Mouse (Mus musculus) intestine, embryonic 14.5 days (tissue): ENCODE data around the gene Kng1. TPM values are rescaled to one million over a fixed set of nuclear protein-coding genes. Genes with fewer than 3 reads are reported as not detected.
"Not testable (repeated sequence)": the region's sequence is repeated elsewhere in the genome, so short reads cannot be mapped to it uniquely, and the experiment has no call there.

ENCODE experiments used
- ATAC-seq: fragments of 200-750 bp; cut with Nextera tagmentation; replicated peaks from 2 replicates; pipeline ENCODE4 v1.8.0; 2017; ENCODE audit warnings: low read depth, moderate number of reproducible peaks, moderate TSS enrichment, moderate library complexity; ENCODE audit not compliant: low FRiP score, low TSS enrichment
- DNase-seq: peaks from one replicate; pipeline ENCODE4 v3.0.0-alpha.2; 2018; ENCODE audit warnings: low spot score
- H3K27ac ChIP-seq: fragments of 300-500 bp; sonication (generic); 2 replicates; pipeline ENCODE4 v1.5.1; 2014; ENCODE audit warnings: low read depth, mild to moderate bottlenecking, control low read depth
- H3K27me3 ChIP-seq: fragments of 300-500 bp; sonication (generic); replicated peaks from 2 replicates; pipeline ENCODE4 v1.6.1; 2014; ENCODE audit warnings: low read length, control low read depth; ENCODE audit not compliant: control insufficient read depth, insufficient read depth
- H3K36me3 ChIP-seq: fragments of 300-500 bp; sonication (generic); 2 replicates; pipeline ENCODE4 v1.6.1; 2014; ENCODE audit warnings: low read length, control low read depth; ENCODE audit not compliant: control insufficient read depth, insufficient read depth
- H3K4me1 ChIP-seq: fragments of 300-500 bp; sonication (generic); replicated peaks from 2 replicates; pipeline ENCODE4 v1.6.1; 2014; ENCODE audit warnings: low read length, control low read depth, mixed read lengths; ENCODE audit not compliant: control insufficient read depth, insufficient read depth
- H3K4me2 ChIP-seq: fragments of 300-500 bp; sonication (generic); 2 replicates; pipeline ENCODE4 v1.6.1; 2014; ENCODE audit warnings: low read length
- H3K4me3 ChIP-seq: fragments of 300-500 bp; sonication (generic); 2 replicates; pipeline ENCODE4 v1.5.1; 2014; ENCODE audit warnings: low read depth, low read length, control low read depth, mixed read lengths
- H3K9ac ChIP-seq: fragments of 300-500 bp; sonication (generic); 2 replicates; pipeline ENCODE4 v1.6.1; 2014; ENCODE audit warnings: mild to moderate bottlenecking, low read length
- H3K9me3 ChIP-seq: fragments of 300-500 bp; sonication (generic); 2 replicates; pipeline ENCODE4 v1.6.1; 2016; ENCODE audit warnings: low read length, control low read depth; ENCODE audit not compliant: control insufficient read depth
- WGBS: fragments of 180-500 bp; shearing (Covaris S2); extraction: QIAGEN DNeasy Blood & Tissue Kit; methylation state at CpG from one replicate; pipeline ENCODE4 v1.1.7; 2014; 5-methylcytosine and 5-hydroxymethylcytosine counted together
- polyA plus RNA-seq: library from polyadenylated mRNA; unstranded; fragments of >200 nt; fragmentation: Nextera tagmentation; extraction: Ambion mirVana; gene quantifications from 2 replicates; pipeline ENCODE4 v1.2.1, GENCODE M21; 2014

Gene Kng1
- polyA plus RNA-seq, 1 experiment from 2014 or later = not detected

GRCm38 (mm10) chr16:23087159-23087558 lies 29.5 kb downstream of the Kng1 start:
- ATAC-seq, DNase-seq: not testable (repeated sequence)

GRCm38 (mm10) chr16:23087712-23088111 lies 30.0 kb downstream of the Kng1 start:
- H3K27me3 ChIP-seq, DNase-seq, H3K27ac ChIP-seq, H3K36me3 ChIP-seq, H3K9ac ChIP-seq, H3K4me2 ChIP-seq, ATAC-seq, H3K4me3 ChIP-seq, H3K4me1 ChIP-seq, H3K9me3 ChIP-seq: not testable (repeated sequence)
- WGBS = 56% methylated on average over 4 of the region's 4 CpGs

More at GRCm38 (mm10) chr16:23087159-23087558, 29.5 kb downstream of the Kng1 start:
- not testable (repeated sequence) for H3K27ac ChIP-seq, H3K4me1 ChIP-seq, H3K27me3 ChIP-seq, H3K4me2 ChIP-seq, H3K9ac ChIP-seq, H3K36me3 ChIP-seq, H3K9me3 ChIP-seq, H3K4me3 ChIP-seq
- whole genome bisulfite sequencing = 67% methylated on average over 8 of the region's 8 CpGs

DNA sequence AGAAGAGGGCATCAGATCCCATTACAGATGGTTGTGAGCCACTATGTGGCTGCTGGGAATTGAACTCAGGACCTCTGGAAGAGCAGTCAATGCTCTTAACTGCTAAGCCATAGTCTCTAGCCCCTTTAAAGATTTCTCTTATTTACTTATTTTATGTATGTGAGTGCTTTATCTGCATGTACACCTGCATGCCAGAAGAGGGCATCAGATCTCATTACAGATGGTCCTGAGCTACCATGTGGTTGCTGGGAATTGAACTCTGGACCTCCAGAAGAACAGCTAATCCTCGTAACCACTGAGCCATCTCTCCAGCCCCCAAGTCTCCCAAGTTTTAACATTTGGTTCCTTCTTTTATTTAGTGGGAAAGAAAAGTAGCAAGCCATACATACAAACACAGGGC lies 30.8 kb downstream of the Kng1 start:
- H3K27me3 ChIP-seq = not testable (repeated sequence)

DNA sequence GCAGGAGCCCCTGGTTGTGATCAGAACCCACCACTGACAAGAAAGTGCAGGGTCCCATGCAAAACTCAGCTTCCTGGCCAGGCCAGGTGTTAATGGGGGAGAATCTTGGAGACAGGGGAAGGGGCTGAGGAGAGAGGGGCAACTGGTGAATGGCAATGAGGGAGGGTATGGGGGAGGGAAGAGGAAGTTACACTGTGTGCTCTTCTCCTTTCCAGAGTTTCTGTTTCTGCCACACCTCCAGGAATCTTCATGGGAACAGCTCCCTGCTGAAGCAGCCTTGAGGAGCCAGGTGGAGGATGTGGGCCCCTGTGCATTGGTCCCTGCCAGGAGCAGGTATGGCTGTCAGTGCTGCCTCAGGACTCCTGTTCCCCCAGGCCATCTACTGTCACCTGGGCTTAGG lies 33.7 kb downstream of the Kng1 start:
- not testable (repeated sequence) for H3K9me3 ChIP-seq, H3K27ac ChIP-seq, H3K4me3 ChIP-seq, H3K9ac ChIP-seq, H3K36me3 ChIP-seq, ATAC-seq, H3K4me1 ChIP-seq, H3K4me2 ChIP-seq, DNase-seq, H3K27me3 ChIP-seq

More for the DNA sequence above, 30.8 kb downstream of the Kng1 start:
- H3K36me3 ChIP-seq, ATAC-seq, H3K9me3 ChIP-seq, H3K4me2 ChIP-seq, H3K4me3 ChIP-seq, H3K4me1 ChIP-seq, H3K27ac ChIP-seq, DNase-seq, H3K9ac ChIP-seq: not testable (repeated sequence)
- WGBS = 89% methylated on average over 1 of the region's 1 CpGs

GRCm38 (mm10) chr16:23093321-23093953 lies 35.8 kb downstream of the Kng1 start:
- 83% methylated on average over 13 of the region's 13 CpGs for WGBS
- Histone ChIP-seq H3K4me1 (no peaks in the 10 kb centered on the region), H3K4me2 (no peak overlapping the region), H3K27ac (no peak overlapping the region), H3K27me3 (no peaks in the 10 kb centered on the region), H3K9ac (no peak overlapping the region), H3K9me3 (no peaks in the 10 kb centered on the region), H3K36me3 (no peaks in the 10 kb centered on the region), H3K4me3 (no peak overlapping the region)
- DNase-seq = no peak
- ATAC-seq = no peak

GRCm38 (mm10) chr16:23094136-23094535 lies 36.5 kb downstream of the Kng1 start:
- no peaks in the 10 kb centered on the region for H3K27me3 ChIP-seq
- no peak for DNase-seq
- no peak overlapping the region for H3K9ac ChIP-seq
- 75% methylated on average over 6 of the region's 6 CpGs for WGBS
- no peaks in the 10 kb centered on the region for H3K9me3 ChIP-seq
- H3K36me3 ChIP-seq = no peaks in the 10 kb centered on the region
- ATAC-seq = no peak
- H3K27ac ChIP-seq = no peak overlapping the region
- H3K4me3 ChIP-seq = no peak overlapping the region
- H3K4me2 ChIP-seq = no peak overlapping the region
- no peaks in the 10 kb centered on the region for H3K4me1 ChIP-seq

GRCm38 (mm10) chr16:23095581-23095980 lies 37.9 kb downstream of the Kng1 start:
- H3K36me3 ChIP-seq, H3K4me2 ChIP-seq, ATAC-seq, H3K9me3 ChIP-seq, H3K9ac ChIP-seq, DNase-seq, H3K27me3 ChIP-seq, H3K4me3 ChIP-seq, H3K4me1 ChIP-seq, H3K27ac ChIP-seq: not testable (repeated sequence)
- WGBS = 88% methylated on average over 5 of the region's 5 CpGs

DNA sequence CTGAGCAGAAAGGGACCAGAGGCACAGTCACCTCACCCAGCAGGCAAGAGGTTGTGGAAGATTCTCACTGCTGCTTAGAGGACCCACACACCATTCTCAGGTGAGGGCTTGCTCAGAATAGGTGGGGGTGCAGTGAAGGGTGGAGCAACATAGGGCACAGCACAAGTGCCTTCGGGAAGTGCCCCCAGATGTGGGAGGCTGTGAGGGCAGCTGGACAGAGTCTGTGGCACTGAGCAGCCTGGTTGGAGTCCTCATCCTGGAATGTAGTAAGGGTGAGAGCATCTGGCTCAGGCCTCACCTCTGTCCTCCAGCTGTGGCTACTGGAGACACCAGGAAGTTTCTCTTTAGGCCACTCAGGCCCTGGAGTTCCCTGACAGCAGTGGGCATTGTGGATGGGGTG lies 39.2 kb downstream of the Kng1 start:
- H3K36me3 ChIP-seq, ATAC-seq, H3K4me3 ChIP-seq, DNase-seq, H3K4me2 ChIP-seq, H3K9me3 ChIP-seq, H3K4me1 ChIP-seq, H3K27me3 ChIP-seq, H3K27ac ChIP-seq, H3K9ac ChIP-seq: not testable (repeated sequence)
- 83% methylated on average over 1 of the region's 1 CpGs for WGBS

DNA sequence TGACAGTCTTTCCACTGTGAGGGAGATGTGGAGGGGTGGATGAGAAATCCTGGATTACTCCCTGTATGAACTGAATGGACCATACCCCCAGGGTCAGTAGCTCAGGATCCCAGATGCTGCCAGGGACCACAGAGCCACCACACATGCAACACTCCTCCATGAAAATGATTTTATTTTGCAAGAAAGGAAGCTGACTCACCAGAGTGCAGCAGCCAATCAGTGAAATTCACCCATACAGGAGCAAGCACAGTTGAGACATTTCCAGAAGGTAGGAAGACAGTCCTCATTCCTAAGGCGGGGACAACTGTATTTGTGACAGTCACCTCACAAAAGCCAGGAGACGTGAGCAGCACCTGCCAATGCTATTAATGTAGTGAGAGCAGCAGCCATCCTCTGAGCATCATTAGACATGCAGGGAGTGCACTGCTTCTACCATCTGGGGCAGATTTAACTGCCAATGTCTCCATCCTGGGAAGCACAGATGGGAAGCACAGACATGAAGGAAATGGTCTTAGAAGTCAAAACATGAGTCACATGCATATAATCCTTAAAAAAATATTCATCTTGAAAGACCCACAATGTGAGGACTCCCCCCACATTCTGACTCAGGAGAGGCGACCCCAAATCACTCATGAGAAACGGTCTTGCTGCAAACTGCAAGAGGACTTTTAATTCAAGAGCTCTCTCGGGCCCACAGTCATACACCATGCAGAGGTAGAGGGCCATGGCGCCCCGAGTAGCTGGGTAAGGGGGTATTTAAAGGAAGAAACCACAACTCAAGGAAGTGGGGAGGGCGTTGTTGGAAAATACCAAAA lies 39.8 kb downstream of the Kng1 start:
- not testable (repeated sequence) for ATAC-seq, H3K27ac ChIP-seq, H3K4me3 ChIP-seq, H3K36me3 ChIP-seq, H3K4me1 ChIP-seq, H3K9me3 ChIP-seq, H3K27me3 ChIP-seq, H3K4me2 ChIP-seq, H3K9ac ChIP-seq, DNase-seq
- WGBS = 85% methylated on average over 8 of the region's 8 CpGs
